Mouse (Mus musculus) E14TG2a.4 (cell line): ENCODE results near the gene Ntn3.

ENCODE experiments used
- CTCF ChIP-seq: conservative IDR thresholded peaks from 2 replicates; pipeline ENCODE4 v1.5.1; 2014; ENCODE audit warnings: low read length
- NANOG ChIP-seq: IDR thresholded peaks from 2 replicates; pipeline ENCODE4 v1.6.1; 2014; ENCODE audit warnings: borderline replicate concordance, low read length, mixed read lengths

DNA sequence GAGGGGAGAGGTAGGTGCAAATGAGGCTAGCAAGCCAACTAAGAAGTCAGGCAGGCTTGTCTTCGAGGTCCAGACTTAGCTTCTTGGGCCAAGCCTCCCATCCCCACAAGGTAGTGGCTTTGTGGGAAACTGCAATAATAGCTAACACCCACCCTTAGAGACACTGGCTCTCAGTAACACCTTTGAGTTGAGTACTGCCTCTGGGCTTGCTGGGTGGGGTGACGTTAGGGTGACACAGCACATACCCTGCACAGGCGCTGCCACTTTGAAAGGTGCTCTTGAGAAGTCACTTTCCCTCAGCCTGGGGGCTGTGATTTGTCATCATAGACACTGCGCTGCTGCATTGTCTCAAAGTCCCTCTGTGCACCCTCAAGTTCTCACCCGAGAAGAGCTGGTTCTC is 15.6 kb downstream of the Ntn3 start:
- TF ChIP-seq CTCF = no peak
- no peak for TF ChIP-seq NANOG
